Mouse (Mus musculus) midbrain, embryonic 16.5 days (tissue): ENCODE measurements around the gene Far2. TPM values are rescaled to one million over a fixed set of nuclear protein-coding genes. Genes with fewer than 3 reads are reported as not detected.

Experiments used
- ATAC-seq: fragments of 200-750 bp; cut with Nextera tagmentation; 2 replicates; pipeline ENCODE4 v1.8.0; 2017; ENCODE audit warnings: moderate TSS enrichment
- H3K27ac ChIP-seq: fragments of 300-500 bp; sonication (generic); 2 replicates; pipeline ENCODE4 v1.5.1; 2014; ENCODE audit warnings: mild to moderate bottlenecking, low read length, mixed read lengths
- H3K27me3 ChIP-seq: fragments of 300-500 bp; sonication (generic); 2 replicates; pipeline ENCODE4 v1.6.1; 2014; ENCODE audit warnings: low read depth, low read length, mixed read lengths; ENCODE audit not compliant: control insufficient read depth, insufficient read depth
- H3K36me3 ChIP-seq: fragments of 300-500 bp; sonication (generic); 2 replicates; pipeline ENCODE4 v1.6.1; 2014; ENCODE audit warnings: mild to moderate bottlenecking, low read length, moderate library complexity, mixed read lengths; ENCODE audit not compliant: control insufficient read depth, insufficient read depth
- H3K4me1 ChIP-seq: fragments of 300-500 bp; sonication (generic); 2 replicates; pipeline ENCODE4 v1.6.1; 2014; ENCODE audit warnings: mild to moderate bottlenecking, low read length, mixed read lengths; ENCODE audit not compliant: control insufficient read depth, insufficient read depth
- H3K4me2 ChIP-seq: fragments of 300-500 bp; sonication (generic); 2 replicates; pipeline ENCODE4 v1.6.1; 2014; ENCODE audit warnings: mild to moderate bottlenecking, low read length, mixed read lengths
- H3K4me3 ChIP-seq: fragments of 300-500 bp; sonication (generic); 2 replicates; pipeline ENCODE4 v1.5.1; 2014; ENCODE audit warnings: low read depth, mild to moderate bottlenecking, low read length, moderate library complexity, mixed read lengths
- H3K9ac ChIP-seq: fragments of 300-500 bp; sonication (generic); 2 replicates; pipeline ENCODE4 v1.6.1; 2014; ENCODE audit warnings: low read depth, low read length, mixed read lengths
- H3K9me3 ChIP-seq: fragments of 300-500 bp; sonication (generic); replicated peaks from 2 replicates; pipeline ENCODE4 v1.6.1; 2014; ENCODE audit warnings: mild to moderate bottlenecking, low read length, mixed read lengths; ENCODE audit not compliant: control insufficient read depth, poor library complexity, severe bottlenecking
- WGBS: fragments of 180-500 bp; shearing (Covaris S2); extraction: QIAGEN DNeasy Blood & Tissue Kit; methylation state at CpG from one replicate; pipeline ENCODE4 v1.1.7; 2014; 5-methylcytosine and 5-hydroxymethylcytosine counted together
- polyA plus RNA-seq: library from polyadenylated mRNA; unstranded; fragments of >200 nt; fragmentation: Nextera tagmentation; extraction: Ambion mirVana; gene quantifications from 2 replicates; pipeline ENCODE4 v1.2.1, GENCODE M21; 2015

Far2 gene
- polyA plus RNA-seq, 1 experiment from 2014 or later: 32.6 TPM

DNA sequence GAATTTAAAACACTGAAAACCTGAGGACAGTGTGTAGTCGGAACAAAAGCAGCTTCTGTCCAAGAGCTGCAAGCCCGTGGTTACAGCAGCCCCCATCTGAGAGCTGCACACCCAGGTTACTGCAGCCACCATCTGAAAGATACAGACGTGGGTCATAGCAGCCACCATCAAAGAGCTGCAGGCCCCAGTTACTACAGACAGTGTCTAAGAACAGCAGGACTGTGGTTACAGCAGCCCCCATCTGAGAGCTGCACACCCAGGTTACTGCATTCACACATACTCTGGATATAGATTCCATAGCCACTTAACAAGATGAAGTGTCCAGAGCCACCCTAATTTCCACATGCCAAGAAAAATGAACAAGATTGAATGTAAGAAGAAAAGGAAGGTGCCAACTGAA, 180.5 kb downstream of the Far2 start:
- WGBS: 68% methylated on average over 3 of the region's 3 CpGs

More for the DNA sequence above, 180.5 kb downstream of the Far2 start:
- no peak overlapping the region for H3K4me2 ChIP-seq
- H3K36me3 ChIP-seq: no peaks in the 10 kb centered on the region
- no peaks in the 10 kb centered on the region for H3K4me1 ChIP-seq
- no peak overlapping the region for H3K27ac ChIP-seq
- H3K9me3 ChIP-seq: no peaks in the 10 kb centered on the region
- no peak overlapping the region for H3K4me3 ChIP-seq
- ATAC-seq: no peak
- H3K27me3 ChIP-seq: no peaks in the 10 kb centered on the region
- no peak overlapping the region for H3K9ac ChIP-seq

Other genes with a start within 250 kb of the Far2 start
- gene Ergic2, start 165.1 kb downstream of the Far2 start, polyA plus RNA-seq: 200 and 214 TPM in 2 replicates